Mouse (Mus musculus): ENCODE data around the gene Psd4. TPM values are rescaled to one million over a fixed set of nuclear protein-coding genes. Genes with fewer than 3 reads are reported as not detected.

Gene Psd4
- total RNA-seq, 1 experiment from 2014 or later, result 59.1 TPM

GRCm38 (mm10) chr2:24385111-24385961 lies 18.0 kb downstream of the Psd4 start:
- ATAC-seq (replicated peaks; ENCODE audit: low read depth, poor library complexity, severe bottlenecking), result peak; percentile 48

- ATAC-seq (replicated peaks; ENCODE audit: low read depth, poor library complexity, severe bottlenecking), result peak; percentile 76
These were observed 19.0 kb downstream of the Psd4 start for GRCm38 (mm10) chr2:24386158-24386963.

GRCm38 (mm10) chr2:24386964-24387320 lies 19.6 kb downstream of the Psd4 start:
- ATAC-seq (replicated peaks; ENCODE audit: low read depth, poor library complexity, severe bottlenecking), result no peak

GRCm38 (mm10) chr2:24387361-24388283 lies 20.2 kb downstream of the Psd4 start:
- no peak for ATAC-seq (replicated peaks; ENCODE audit: low read depth, poor library complexity, severe bottlenecking)

GRCm38 (mm10) chr2:24393251-24393650 lies 25.9 kb downstream of the Psd4 start:
- no peak for ATAC-seq (replicated peaks; ENCODE audit: low read depth, poor library complexity, severe bottlenecking)

DNA sequence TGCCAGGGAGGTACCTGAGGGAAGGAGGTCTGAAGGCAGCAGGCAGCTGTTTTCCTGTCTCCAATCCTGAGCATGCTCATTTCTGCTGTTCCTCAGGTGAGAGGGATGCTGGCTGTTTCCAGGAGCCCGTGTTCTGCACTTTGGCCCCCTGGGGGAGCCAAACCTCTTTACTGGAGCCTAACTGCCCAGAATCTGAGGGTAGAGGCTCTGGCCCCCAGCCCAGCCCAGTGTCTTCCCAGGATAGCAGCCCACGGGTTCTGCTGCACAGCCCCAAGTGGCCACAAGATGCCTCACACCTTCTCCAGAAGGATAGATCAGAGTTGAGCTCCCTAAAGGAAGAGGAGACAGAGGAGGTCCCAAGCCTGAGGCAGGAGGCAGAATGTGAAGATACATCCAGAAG lies 29.7 kb downstream of the Psd4 start:
- ATAC-seq (replicated peaks; ENCODE audit: low read depth, poor library complexity, severe bottlenecking), result 0 out of 2 replicates have a peak, but pooled peaks have one; percentile 41

DNA sequence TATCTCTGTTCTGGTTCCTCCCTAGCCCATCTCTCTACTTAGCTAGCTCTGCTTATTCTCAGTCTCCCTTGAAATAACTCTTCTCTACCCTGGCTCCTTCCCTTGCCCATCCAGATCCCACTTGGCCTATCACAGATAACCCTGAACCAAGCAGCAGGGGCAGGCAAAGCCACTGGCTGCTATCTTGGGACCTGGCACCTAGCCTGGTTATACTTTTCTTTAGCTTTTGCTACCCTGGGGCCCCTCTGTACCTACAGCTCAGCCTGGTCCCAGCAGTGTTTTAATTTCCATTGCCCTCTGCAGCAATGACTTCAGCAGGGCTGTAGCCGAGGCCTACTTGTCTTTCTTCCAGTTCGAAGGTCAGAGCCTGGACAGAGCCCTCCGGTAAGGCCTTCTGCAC lies 33.3 kb downstream of the Psd4 start:
- ATAC-seq (replicated peaks; ENCODE audit: low read depth, poor library complexity, severe bottlenecking), result no peak

DNA sequence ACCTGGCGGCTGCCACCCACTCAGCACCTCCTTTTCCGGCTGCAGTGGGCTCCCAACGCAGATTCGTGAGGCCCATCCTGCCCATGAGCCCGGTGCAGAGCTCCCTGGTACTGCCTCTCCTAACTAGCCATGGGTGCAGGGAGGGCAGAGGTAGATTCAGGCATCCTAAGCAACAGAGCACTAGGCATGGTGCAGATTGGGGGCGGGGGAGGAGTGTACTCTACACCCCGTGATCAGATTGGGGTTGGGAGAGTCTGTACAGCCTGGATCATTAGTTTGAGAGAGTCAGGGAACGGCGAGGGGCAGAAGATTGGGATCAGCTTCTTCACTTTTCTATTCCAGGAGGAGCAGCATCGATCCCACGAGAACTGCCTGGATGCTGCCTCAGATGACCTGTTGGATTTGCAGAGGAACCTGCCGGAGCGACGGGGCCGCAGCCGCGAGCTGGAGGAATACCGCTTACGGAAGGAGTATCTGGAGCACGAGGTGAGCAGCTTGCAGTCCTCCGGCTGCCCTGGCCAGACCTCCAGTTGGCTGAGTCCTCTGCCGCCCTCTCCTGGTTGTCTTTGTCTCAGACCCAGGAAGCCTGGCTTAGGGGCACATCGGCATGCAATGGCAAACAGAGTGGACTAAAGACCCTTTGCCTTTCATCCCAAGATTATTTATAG lies 38.1 kb downstream of the Psd4 start:
- peak; percentile 88 for ATAC-seq (replicated peaks; ENCODE audit: low read depth, poor library complexity, severe bottlenecking)

DNA sequence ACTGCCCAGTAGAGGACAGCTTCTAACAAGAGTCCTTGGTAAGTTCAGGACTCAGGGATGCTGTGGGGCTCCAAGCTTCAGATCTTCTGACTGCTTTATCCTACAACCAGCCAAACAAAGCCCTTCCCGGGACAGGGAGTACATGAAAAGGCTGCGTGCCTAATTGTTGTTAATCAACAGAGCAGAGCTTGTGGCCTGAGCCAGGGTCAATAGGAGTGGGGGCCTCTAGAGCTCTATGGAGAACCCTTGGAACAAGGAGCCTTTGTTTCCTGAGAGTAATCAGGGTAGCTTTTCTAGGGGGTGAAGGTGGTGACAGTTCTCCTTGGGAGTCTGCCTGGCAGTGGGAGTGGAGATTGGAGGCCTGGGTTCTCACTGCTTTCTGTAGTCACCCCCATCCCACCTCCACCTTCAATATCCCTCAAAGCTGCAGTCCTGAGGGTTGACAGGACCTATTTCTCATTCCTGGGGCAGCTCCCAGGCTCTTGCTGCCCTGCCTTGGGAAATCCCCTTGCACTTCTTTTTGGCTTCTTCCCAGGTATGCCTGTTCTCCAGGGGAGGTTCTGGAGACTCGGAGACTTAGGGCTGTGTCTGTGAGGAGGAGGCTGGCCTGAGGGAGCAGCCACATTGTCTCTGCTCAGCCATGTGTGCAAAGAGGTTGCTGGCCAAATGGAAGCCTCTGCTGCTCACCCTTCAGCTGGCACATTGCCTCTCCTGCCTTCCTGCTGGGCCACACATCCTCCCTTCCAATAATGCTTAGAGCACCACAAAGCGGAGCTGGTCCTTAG lies 40.5 kb downstream of the Psd4 start:
- no peak for ATAC-seq (replicated peaks; ENCODE audit: low read depth, poor library complexity, severe bottlenecking)

GRCm38 (mm10) chr2:24409166-24409565 lies 41.8 kb downstream of the Psd4 start:
- ATAC-seq (replicated peaks; ENCODE audit: low read depth, poor library complexity, severe bottlenecking), result peak; percentile 77

GRCm38 (mm10) chr2:24413172-24413571 lies 45.8 kb downstream of the Psd4 start:
- ATAC-seq (replicated peaks; ENCODE audit: low read depth, poor library complexity, severe bottlenecking), result no peak

GRCm38 (mm10) chr2:24413677-24414076 lies 46.3 kb downstream of the Psd4 start:
- ATAC-seq (replicated peaks; ENCODE audit: low read depth, poor library complexity, severe bottlenecking), result no peak

DNA sequence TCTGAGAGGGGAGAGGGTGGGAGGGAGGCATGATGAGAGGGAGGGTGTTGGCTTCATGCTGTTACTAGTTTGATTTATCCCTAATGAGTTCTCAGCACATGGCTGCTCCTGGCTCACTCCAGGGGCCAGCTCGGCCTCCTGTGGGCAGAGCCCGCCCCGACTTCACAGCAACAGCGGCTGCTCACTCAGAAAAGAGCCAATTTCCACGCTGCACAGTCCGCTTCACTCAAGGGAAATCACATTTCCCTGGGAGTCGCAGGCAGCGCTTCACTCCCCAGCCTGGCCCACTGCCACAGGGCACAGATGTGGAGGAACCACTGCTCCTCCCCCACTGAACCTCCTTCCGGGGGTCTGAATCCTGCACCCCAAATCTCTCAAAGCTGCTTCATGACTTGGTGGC lies 49.3 kb downstream of the Psd4 start:
- no peak for ATAC-seq (replicated peaks; ENCODE audit: low read depth, poor library complexity, severe bottlenecking)

DNA sequence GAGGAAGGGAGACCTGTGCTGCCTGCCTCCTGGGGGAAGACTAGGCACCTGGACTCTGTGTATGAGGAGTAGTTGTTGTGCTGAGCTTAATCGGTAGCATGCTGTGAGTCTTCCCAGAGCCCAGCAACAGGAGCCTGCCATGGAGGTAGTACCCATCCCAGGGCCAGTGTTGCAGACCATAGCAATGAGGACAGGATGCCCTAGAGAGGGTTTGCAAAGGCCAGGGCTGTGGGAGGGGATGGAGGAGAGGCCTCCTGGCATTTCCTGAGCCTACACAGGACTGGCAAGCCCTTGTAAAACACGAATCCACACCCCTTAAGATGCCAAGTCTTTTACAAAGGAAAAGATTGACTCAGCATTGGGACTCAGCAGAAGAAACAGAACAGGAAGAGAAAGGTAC lies 49.7 kb downstream of the Psd4 start:
- ATAC-seq (replicated peaks; ENCODE audit: low read depth, poor library complexity, severe bottlenecking), result no peak

DNA sequence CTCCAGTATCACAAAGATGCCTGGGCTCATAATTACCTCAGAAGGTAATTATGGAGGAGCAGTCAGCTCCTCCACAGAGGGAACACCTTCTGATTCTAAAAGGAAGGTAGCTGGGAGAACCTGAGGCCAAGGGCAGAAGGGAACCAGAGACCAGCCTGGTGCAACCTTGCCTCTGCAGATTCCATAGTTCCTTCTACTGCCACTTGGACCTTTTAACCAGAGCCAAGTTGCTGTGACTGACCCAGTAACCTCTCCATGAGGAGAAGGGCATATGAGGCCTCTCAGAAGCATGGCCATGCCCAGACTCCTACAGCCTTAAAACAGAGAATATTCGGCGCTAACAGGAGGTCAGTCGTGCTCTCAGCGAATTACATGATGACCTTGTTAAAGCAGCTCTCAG lies 50.2 kb downstream of the Psd4 start:
- no peak for ATAC-seq (replicated peaks; ENCODE audit: low read depth, poor library complexity, severe bottlenecking)

GRCm38 (mm10) chr2:24421211-24421863 lies 54.0 kb downstream of the Psd4 start:
- ATAC-seq (replicated peaks; ENCODE audit: low read depth, poor library complexity, severe bottlenecking), result no peak

DNA sequence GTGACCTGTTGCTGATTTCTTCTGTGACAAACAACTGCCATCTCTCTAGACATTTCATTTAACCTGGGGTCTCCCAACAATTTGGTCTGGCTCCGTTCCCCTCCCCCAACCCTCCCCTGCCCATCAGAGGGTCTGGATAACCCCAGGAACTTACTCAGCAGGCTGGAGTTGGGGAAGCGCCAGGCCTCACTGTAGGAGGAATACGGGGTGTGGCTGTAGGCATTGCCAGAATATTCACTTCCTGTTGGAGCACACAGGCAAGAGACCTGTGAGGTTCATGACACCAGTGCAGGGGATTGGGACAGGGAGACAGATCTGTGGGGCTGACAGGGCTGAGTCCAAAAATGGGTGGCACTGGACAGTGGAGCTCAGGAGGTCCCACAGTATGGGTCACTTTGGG lies 55.4 kb downstream of the Psd4 start:
- no peak for ATAC-seq (replicated peaks; ENCODE audit: low read depth, poor library complexity, severe bottlenecking)

- peak; percentile 57; the same call in 1 of the 2 replicates for ATAC-seq (replicated peaks; ENCODE audit: low read depth, poor library complexity, severe bottlenecking)
These were observed 58.2 kb downstream of the Psd4 start for GRCm38 (mm10) chr2:24425630-24426029.

All from common myeloid progenitor, adult 5-6 weeks (primary cell).